Mouse (Mus musculus) spleen, adult 18-20 months (tissue): ENCODE measurements around the gene H2-Ob.
"Not testable (repeated sequence)": the region's sequence is repeated elsewhere in the genome, so short reads cannot be mapped to it uniquely, and the experiment has no call there.

Experiments used
- DNase-seq, 2 experiments: peaks; one replicate each; pipeline ENCODE4 v3.0.0; 2022; ENCODE audit warnings: mixed read lengths in 2 of 2

H2-Ob gene

DNA sequence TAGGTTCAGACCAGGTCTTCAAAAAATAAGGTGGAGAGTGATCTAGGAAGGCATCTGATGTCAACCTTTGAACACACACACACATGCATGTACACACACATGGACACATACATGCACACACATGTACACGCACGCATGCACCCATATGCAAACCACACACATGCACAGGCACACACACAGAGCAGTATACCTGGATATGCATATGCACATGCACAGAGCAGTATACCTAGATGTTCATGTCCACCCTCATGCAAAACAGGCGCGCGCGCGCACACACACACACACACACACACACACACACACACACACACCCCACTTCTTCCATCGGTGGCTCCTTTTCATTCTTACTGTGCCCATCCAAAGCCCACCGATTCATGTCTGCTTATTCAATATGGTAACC lies 30.8 kb upstream of the H2-Ob start:
- peak in 1 of 2 experiments; percentile 4 for DNase-seq

DNA sequence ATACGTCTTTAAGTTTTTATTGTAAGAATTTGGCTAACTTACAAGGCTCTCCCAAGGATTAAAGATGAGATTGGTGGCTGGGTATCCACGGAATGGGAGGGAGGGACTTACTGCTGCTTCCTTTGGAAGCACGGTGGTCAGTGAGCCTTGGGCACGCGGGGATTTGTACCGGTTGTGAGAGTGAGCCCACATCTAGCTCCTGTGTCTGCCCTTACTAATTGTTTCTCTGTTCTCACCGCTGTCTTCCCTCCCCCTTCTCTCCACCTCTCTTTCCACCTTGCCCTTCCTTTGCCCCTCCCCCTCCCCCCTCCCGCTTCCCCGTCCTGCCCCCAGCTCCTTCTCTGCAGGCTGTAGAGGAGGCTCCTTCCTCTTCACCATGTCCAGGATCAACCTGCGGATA lies 30.3 kb upstream of the H2-Ob start:
- no peak for DNase-seq

DNA sequence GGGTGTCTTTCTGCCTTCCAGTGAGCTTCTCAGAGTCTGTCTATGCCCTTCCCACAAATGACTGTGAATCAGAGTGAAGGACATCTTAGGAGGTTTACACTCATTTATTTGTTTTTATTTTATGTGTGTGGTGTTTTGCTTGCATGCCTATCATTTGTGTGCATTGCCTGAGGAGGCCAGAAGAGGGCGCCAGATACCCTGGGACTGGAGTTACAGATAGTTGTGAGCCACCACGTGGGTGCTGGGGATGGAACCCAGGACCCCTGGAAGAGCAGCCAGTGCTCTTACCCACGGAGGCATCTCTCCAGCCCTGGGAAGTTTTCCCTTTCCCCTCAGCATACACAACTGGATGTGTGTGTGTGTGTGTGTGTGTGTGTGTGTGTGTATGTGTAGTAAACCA lies 29.0 kb upstream of the H2-Ob start:
- DNase-seq = peak in 1 of 2 experiments; percentile 18

DNA sequence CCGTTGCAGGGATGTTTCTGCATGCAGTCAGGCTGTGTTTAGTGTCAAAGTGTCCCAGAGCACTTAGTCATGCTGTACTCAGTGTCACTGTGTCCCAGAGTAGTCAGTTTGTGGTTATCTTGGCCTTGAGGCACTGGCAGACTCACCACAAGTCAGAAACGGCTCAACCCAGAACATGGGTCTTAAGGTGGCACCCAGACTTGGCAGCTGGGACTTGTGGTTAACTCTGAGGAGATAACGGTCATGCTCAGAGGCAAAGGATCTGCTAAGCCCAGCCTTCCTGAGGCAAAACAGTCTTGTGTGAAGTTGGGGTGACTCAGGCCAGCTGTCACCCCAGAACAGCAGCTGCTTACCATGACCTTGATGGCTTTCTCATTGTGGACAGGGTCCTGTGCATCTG lies 28.1 kb upstream of the H2-Ob start:
- peak in 1 of 2 experiments; percentile 5 for DNase-seq

DNA sequence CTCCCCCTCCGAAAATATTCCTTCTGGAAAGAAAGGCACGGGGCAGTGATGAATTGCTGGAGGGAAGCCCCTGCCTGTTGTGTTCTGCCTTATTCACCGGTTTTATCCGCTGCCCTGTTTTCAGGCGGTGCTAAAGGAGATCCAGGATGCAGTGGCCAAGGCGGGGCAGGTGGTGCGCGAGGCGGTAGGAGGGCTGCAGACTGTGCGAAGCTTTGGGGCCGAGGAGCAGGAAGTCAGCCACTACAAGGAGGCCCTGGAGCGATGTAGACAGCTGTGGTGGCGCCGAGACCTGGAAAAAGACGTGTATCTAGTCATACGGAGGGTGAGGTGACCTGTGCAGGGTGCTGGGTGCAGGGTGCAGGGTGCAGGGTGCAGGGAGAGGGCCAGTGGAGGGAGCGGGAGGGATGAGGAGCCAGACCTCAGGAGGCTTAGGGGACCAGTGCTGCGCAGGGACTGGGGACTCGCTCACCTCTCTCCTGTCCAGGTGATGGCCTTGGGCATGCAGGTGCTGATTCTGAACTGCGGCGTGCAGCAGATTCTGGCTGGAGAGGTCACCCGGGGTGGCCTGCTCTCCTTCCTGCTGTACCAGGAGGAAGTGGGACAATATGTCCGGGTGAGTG lies 26.8 kb upstream of the H2-Ob start:
- DNase-seq = peak in 1 of 2 experiments; percentile 22

DNA sequence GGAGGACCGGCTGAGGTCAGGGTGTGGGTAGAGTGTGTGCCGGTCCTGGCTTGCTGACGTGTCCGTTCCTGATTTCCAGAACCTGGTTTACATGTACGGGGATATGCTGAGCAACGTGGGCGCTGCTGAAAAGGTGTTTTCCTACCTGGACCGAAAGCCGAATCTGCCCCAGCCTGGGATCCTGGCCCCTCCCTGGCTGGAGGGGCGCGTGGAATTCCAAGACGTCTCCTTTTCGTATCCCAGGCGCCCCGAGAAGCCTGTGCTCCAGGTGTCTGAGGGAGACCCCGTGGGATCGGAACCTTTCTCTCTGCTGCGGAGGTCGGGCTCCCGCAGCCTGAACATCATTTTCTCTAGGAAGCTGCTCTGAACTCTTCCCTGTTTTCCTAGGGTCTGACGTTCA lies 24.8 kb upstream of the H2-Ob start:
- peak in 1 of 2 experiments; percentile 3 for DNase-seq

DNA sequence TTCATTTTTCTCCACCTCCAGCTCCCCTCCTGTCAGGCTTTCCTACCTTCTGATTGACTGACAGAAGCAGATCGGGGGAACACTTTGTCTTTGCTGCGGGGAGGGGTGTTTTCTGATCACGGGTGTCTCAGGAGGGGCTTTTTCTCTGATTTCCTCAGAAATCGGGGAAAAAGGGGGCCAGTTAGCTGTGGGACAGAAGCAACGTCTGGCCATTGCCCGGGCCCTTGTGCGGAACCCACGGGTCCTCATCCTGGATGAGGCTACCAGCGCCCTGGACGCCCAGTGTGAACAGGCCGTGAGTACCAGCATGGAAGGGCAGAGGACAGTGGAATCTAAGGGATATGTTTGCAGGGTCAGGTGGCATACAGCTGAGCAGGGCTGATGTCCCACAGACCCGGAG lies 23.5 kb upstream of the H2-Ob start:
- DNase-seq = peak in 1 of 2 experiments; percentile 3

DNA sequence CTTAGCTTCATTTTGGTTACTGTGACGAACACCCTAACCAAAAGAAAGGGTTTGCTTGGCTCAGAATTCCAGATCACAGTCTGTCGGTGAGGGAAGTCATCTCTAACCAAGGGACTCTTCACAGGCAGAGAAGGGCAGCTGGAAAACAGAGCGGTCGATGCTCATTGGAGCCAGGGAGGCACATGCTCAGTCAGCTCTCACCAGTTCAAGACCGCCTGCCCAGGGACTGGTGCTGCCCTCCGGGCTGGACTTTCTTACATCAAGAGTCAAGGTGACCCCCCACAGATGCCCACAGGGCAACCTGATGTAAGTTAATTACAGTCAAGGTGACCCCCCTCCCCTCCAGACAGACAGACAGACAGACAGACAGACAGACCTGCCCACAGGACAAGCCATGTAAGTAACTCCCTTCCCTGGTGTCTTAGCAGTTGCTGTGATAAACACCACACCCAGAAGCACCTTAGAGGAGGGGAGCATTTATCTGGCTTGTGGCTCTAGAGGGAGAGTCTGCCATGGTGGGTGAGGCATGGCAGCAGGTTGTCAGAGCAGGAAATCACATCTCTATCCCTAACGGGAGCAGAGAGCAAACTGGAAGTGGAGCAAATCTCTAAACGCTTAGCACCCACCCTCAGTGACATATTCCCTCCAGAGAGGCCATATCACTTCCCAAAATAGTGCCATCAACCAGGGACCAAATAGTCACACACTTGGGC lies 21.3 kb upstream of the H2-Ob start:
- peak in 1 of 2 experiments; percentile 2 for DNase-seq

DNA sequence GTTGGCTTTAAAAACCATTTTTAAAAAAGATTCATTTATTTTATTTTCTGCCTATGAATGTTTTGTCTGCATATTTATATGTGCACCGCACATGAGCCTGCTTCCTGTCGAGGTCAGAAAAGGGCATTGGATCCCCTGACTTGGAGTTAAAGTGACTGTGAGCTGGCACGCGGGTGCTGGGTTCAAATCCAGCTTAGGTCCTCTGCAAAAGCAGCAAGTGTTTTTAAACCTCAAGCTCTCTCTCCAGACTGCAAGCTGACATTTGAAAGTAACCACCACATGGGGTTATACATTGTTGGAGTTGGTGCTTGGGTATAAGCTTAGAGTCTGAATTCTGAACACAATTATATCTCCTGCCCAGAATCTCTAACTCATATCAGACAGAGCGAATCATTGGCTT lies 20.7 kb upstream of the H2-Ob start:
- DNase-seq = peak in 1 of 2 experiments; percentile 1

DNA sequence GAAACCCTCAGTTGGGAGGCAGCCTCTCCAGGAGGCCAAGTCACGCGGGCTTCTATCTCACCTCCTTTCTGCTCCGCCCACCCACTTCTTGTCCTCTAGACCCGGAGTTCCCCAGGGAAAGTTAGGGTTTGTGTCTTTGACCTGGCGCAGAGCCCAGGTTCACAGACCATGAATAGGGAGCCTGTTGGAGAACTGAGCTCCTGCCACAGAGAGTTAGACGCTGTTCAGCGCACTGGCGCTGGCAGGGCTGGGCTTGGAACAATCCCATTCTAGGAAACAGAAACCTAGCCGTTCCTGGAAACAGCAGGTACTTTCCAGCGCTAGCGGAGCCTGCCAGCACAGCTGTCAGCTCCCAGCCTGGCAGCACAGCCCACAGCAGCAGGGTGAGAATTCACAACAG lies 20.0 kb upstream of the H2-Ob start:
- peak in 1 of 2 experiments; percentile 16 for DNase-seq

DNA sequence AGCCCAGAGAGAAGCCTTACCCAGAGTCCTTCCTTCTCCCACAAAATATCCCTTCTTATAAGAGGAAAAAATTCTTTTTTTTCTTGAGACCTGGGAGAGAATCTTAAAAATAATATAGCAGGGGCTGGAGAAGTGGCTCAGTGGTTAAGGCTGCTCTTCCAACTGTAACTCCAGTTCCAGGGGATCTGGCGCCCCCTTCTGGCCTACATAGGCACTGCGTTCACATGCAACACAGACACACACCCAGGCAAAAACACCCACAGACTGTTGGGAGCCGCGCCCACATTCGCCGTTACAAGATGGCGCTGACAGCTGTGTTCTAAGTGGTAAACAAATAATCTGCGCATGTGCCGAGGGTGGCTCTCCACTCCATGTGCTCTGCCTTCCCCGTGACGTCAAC lies 19.6 kb upstream of the H2-Ob start:
- peak; percentile 51 to 74 for DNase-seq

DNA sequence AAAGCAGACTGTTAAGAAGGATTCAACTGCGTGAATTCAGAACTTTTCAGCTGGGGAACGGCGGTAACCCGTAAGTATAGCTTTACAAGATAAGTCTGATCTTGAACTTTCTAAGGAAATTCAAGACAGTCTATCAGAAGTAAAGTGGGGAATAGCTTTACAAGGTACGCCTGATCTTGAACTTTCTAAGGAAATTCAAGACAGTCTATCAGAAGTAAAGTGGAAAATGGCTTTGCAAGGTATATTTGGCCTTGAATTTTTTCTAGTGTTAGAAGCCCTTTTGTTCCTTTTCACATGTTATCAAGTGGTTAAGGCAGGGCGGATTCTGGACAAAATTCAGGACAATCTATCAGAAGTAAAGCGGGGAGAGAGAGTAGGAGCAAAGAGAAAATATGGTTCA lies 18.9 kb upstream of the H2-Ob start:
- not testable (repeated sequence) for DNase-seq

DNA sequence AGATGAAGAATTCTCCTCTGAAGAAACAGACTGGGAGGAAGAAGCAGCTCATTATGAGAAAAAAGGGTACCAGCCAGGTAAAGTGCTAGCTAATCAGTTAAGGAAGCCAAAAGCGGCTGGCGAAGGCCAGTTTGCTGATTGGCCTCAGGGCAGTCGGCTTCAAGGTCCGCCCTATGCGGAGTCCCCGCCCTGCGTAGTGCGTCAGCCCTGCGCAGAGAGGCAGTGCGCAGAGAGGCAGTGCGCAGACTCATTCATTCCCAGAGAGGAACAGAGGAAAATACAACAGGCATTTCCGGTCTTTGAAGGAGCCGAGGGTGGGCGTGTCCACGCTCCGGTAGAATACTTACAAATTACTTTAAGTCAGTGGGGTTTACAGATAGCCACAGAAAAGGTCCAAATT lies 18.3 kb upstream of the H2-Ob start:
- DNase-seq = not testable (repeated sequence)

DNA sequence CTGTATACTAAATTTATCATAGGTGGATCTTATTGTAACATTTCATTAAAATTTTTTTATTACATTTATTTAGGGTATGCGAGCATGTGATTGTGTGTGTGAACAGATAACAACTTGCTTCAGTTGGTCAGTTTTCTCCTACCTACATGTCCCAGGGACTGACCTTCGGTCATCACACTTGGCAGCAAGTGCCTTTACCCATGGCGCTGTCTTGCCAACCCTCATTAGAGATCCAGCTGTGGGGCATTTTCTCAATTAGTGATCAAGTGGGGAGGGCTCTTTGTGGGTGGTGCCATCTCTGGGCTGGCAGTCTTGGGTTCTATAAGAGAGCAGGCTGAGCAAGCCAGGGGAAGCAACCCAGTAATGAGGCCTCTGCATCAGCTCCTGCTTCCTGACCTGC lies 13.9 kb upstream of the H2-Ob start:
- no peak for DNase-seq

DNA sequence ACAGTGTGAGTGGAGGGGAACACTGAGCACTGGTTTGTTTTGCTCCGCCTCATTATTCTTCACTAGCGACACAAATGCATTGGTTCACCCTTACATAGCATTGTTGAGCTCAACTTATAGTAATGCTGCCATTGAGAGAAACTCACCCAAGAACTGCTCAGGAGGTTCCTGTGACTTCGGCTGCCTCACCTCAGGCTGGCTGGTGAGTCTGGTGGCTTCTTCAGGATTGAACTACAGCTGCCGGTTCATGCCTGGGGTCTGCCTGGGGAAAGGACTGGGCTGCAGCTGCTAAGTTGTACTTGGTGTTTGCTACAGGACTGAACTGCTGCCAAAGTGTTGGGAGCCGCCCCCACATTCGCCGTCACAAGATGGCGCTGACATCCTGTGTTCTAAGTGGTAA lies 13.3 kb upstream of the H2-Ob start:
- DNase-seq = no peak

DNA sequence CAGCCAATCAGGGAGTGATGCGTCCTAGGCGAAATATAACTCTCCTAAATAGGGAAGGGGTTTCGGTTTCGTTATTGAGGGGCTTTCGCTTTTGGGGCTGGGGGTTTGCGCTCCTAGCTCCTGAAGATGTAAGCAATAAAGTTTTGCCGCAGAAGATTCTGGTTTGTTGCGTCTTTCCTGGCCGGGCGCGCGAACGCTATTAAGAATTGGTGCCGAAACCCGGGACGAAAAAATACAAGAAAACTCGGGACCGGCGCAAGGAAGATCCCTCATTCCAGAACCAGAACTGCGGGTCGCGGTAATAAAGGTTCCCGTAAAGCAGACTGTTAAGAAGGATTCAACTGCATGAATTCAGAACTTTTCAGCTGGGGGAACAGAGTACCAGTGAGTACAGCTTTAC lies 12.8 kb upstream of the H2-Ob start:
- DNase-seq = not testable (repeated sequence)

DNA sequence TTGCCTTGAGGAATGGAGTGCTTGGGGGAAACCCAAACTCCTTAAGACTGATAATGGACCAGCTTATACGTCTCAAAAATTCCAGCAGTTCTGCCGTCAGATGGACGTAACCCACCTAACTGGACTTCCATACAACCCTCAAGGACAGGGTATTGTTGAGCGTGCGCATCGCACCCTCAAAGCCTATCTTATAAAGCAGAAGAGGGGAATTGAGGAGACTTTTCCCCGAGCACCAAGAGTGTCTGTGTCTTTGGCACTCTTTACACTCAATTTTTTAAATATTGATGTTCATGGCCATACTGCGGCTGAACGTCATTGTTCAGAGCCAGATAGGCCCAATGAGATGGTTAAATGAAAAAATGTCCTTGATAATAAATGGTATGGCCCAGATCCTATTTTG lies 7.7 kb upstream of the H2-Ob start:
- DNase-seq = not testable (repeated sequence)

DNA sequence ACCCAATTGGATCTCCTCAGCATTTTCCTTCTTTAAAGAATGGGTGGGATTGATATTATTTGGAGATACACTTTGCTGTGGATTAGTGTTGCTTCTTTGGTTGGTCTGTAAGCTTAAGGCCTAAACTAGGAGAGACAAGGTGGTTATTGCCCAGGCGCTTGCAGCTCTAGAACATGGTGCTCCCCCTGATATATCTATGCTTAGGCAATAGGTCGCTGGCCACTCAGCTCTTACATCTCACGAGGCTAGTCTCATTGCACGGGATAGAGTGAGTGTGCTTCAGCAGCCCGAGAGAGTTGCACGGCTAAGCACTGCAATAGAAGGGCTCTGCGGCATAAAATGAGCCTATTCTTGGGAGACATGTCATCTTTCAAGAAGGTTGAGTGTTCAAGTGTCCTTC lies 6.7 kb upstream of the H2-Ob start:
- DNase-seq = not testable (repeated sequence)

DNA sequence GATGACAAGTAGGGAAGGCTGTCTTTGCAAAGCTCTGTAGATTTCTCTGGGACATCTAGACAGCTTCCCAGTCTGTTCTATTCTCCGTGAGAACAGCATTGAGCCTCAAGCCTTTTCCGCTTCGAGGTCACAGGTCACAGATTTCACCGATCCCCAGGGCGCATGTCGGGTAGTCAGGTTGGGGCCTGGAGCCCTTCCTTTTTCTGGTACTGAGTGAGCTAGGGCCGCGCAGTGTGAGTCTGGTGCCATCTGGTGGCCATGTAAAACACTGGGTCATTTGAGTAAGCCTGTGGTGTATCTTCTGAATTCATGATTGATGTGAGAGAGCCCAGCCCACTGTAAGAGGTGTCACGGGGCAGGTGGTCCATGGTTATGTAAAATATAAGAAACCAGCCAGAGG lies 3.8 kb upstream of the H2-Ob start:
- peak; percentile 82 to 84 for DNase-seq

DNA sequence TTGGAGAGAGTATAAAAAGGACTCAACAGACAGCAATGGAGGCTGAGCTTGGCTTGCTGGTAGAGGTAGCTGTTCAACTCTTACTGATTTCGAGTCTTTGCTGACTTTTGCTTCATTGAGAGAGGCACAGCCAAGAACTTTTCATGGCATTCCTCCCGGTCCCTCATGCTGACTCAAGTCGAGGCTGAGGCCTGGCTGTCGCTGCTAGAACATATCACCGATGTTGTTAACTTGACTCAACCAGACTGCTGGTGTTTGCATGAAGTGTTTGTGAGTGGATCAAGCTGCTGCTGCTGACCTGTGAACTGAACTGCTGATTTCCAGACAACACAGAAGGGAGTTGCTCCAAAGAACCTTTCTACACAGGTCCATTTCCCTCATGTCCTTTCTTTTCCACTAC lies 2.0 kb upstream of the H2-Ob start:
- no peak for DNase-seq

DNA sequence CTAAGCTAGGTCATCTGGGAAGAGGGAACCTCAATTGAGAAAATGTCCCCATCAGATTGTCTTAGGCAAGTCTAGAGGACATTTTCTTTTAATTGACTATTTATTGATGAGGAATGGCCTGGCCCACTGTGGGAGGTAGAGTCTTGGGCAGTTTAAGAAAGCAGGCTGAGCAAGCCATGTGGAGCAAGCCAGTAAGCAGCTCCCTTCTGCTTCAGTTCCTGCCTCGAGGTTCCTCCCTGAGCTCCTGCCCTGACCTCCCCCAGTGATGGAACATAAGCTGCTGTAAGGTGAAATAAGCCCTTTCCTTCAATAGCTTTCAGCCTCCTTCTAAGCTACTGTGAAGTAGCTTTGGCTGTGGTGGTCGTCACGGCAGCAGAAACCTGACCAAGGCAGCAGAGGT lies 962 bp upstream of the H2-Ob start:
- DNase-seq = no peak

DNA sequence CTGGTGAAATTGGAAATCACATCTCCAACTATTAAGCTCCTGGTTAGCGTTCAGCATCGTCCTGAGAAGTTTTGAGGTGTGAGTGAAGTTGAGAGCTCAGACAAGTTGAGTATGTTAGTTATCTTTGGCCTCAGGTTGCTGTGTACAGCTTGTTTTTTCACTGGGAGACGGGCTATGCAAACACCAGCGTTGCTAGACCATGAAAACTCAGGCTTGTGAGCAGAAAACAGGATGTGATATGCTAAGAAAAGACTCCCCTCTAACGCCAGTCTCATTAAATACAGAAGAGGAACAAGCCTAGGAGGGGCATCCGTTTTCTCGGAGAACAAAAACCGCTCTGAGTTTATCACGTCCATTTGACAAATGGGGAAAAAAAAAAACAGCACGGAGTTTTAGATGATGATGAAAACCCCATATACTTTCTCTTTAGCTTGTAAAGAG lies 918 bp downstream of the H2-Ob start:
- DNase-seq = peak; percentile 30 to 32

DNA sequence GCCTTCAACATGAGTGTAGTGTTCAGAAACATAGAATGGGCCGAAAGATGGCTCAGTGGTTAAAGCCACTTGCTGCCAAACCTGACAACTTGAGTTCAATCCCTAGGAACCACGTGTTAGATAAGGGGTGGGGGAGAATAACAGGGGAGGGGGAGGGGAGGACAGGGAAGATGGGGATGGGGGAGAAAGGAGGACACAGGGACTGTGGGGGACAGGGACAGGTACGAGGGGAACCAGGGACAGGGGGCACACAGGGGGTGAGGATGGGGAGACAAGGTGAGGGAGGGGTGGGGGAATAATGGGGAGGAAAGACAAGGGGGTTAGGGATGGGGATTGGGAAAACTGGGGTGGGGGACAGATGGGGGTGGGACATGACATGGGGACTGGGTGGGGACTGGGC lies 1.7 kb downstream of the H2-Ob start:
- no peak for DNase-seq

DNA sequence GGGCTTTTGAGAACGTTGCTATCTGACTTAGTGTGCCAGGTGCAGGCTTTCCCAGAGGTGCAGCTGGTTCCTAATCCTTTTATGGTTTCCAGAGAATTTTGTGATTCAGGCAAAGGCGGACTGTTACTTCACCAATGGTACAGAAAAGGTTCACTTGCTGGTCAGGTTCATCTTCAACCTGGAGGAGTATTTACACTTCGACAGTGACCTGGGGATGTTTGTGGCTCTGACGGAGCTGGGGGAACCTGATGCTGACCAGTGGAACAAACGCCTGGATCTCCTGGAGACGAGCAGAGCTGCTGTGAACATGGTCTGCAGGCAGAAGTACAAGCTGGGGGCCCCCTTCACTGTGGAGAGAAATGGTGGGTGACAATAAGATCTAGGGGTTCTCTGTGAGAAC lies 2.2 kb downstream of the H2-Ob start:
- DNase-seq = peak in 1 of 2 experiments; percentile 2

DNA sequence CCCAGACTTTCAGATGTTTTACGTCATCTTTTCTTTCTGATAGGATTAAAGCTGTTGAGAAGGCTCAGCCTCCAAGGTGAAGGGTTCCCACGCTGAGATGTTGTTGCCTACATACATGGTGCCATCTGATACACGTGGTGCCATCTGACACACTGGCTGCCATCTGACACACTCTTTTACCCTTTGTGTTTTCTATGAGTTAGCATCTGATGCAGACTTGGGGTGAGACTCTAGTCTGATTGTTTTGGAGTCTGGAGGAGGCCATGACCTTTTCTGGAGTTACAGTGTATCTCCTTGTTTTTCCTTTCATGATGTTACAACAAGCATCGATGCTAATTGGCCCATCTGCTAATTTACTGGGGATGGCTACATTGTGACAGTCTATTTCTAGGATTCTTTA lies 6.0 kb downstream of the H2-Ob start:
- no peak for DNase-seq
